Mouse (Mus musculus): ENCODE measurements around the gene Oxnad1. TPM values are rescaled to one million over a fixed set of nuclear protein-coding genes. Genes with fewer than 3 reads are reported as not detected.
"Not testable (repeated sequence)": the region's sequence is repeated elsewhere in the genome, so short reads cannot be mapped to it uniquely, and the experiment has no call there.

The Oxnad1 gene
- total and polyA plus RNA-seq, 3 experiments: 49.5 to 54.9 (median 53.9) TPM

- Histone ChIP-seq H3K9ac (ENCODE audit: low read depth, low read length) (no peak overlapping the region), H3K4me3 (no peak overlapping the region), H3K36me3 (ENCODE audit: control insufficient read depth, insufficient read depth, low read length) (no peaks in the 10 kb centered on the region), H3K4me1 (ENCODE audit: control insufficient read depth, insufficient read depth, low read length) (no peaks in the 10 kb centered on the region), H3K27ac (no peak overlapping the region), H3K79me2 (replicated peaks; ENCODE audit: control insufficient read depth, insufficient read depth, low read length) (no peaks in the 10 kb centered on the region), H3K27me3 (ENCODE audit: control insufficient read depth, insufficient read depth, low read length) (0 out of 2 replicates have a peak, but pooled peaks cover 1% of the 10 kb centered on the region)
- no peak for TF ChIP-seq POLR2A (IDR thresholded peaks at IDR 0.05; ENCODE audit: insufficient read depth, low read depth, low read length)
- 7% methylated on average over 2 of the region's 2 CpGs for WGBS
- no peak for DNase-seq
- intact Hi-C loops (cut with DNase I): no loop called here
These were observed 49.1 kb downstream of the Oxnad1 start for GRCm38 (mm10) chr14:32134293-32134692.

GRCm38 (mm10) chr14:32136467-32136866 lies 51.3 kb downstream of the Oxnad1 start:
- H3K4me3 ChIP-seq; H3K4me1 ChIP-seq (ENCODE audit: control insufficient read depth, insufficient read depth, low read length); H3K9ac ChIP-seq (ENCODE audit: low read depth, low read length); H3K27ac ChIP-seq; DNase-seq; intact Hi-C loops (cut with DNase I); H3K27me3 ChIP-seq (ENCODE audit: control insufficient read depth, insufficient read depth, low read length); H3K79me2 ChIP-seq (replicated peaks; ENCODE audit: control insufficient read depth, insufficient read depth, low read length); H3K36me3 ChIP-seq (ENCODE audit: control insufficient read depth, insufficient read depth, low read length): not testable (repeated sequence)
- WGBS: 24% methylated on average over 3 of the region's 3 CpGs

- WGBS: 88% methylated on average over 5 of the region's 5 CpGs
- intact Hi-C loops (cut with DNase I): no loop called here
- no peak overlapping the region for H3K27ac ChIP-seq
These were observed 55.3 kb downstream of the Oxnad1 start for GRCm38 (mm10) chr14:32140359-32140965.

GRCm38 (mm10) chr14:32141723-32142122 lies 56.5 kb downstream of the Oxnad1 start, which contains the start of gene Msmb:
Gene Msmb (plus strand): TSS chr14:32142023.
- Histone ChIP-seq H3K27me3 (ENCODE audit: control insufficient read depth, insufficient read depth, low read length) (no peaks in the 10 kb centered on the region; the same call in 1 of the 2 replicates), H3K4me1 (ENCODE audit: control insufficient read depth, insufficient read depth, low read length) (no peaks in the 10 kb centered on the region), H3K79me2 (replicated peaks; ENCODE audit: control insufficient read depth, insufficient read depth, low read length) (no peaks in the 10 kb centered on the region), H3K4me3 (no peak within 1 kb of the TSS), H3K9ac (ENCODE audit: low read depth, low read length) (no peak within 1 kb of the TSS), H3K36me3 (ENCODE audit: control insufficient read depth, insufficient read depth, low read length) (no peaks in the 10 kb centered on the region), H3K27ac (no peak within 1 kb of the TSS)
- no peak for TF ChIP-seq CTCF (IDR thresholded peaks at IDR 0.05)
- TF ChIP-seq POLR2A (IDR thresholded peaks at IDR 0.05; ENCODE audit: insufficient read depth, low read depth, low read length): no peak
- no peak for TF ChIP-seq EP300 (IDR thresholded peaks at IDR 0.05; ENCODE audit: insufficient read depth, low read depth, low read length)
- 89% methylated on average over 5 of the region's 5 CpGs for WGBS
- DNase-seq: no peak
- intact Hi-C loops (cut with DNase I): no loop called here

More at GRCm38 (mm10) chr14:32140359-32140965, 55.3 kb downstream of the Oxnad1 start:
- H3K27me3 ChIP-seq (ENCODE audit: control insufficient read depth, insufficient read depth, low read length): no peaks in the 10 kb centered on the region; the same call in 1 of the 2 replicates
- H3K79me2 ChIP-seq (replicated peaks; ENCODE audit: control insufficient read depth, insufficient read depth, low read length): no peaks in the 10 kb centered on the region
- no peaks in the 10 kb centered on the region for H3K4me1 ChIP-seq (ENCODE audit: control insufficient read depth, insufficient read depth, low read length)
- DNase-seq: no peak
- TF ChIP-seq EP300 (IDR thresholded peaks at IDR 0.05; ENCODE audit: insufficient read depth, low read depth, low read length): no peak
- TF ChIP-seq CTCF (IDR thresholded peaks at IDR 0.05): no peak
- no peak for TF ChIP-seq POLR2A (IDR thresholded peaks at IDR 0.05; ENCODE audit: insufficient read depth, low read depth, low read length)
- H3K4me3 ChIP-seq: no peak overlapping the region
- no peak overlapping the region for H3K9ac ChIP-seq (ENCODE audit: low read depth, low read length)
- no peaks in the 10 kb centered on the region for H3K36me3 ChIP-seq (ENCODE audit: control insufficient read depth, insufficient read depth, low read length)

- Histone ChIP-seq H3K4me1 (ENCODE audit: control insufficient read depth, insufficient read depth, low read length) (no peaks in the 10 kb centered on the region), H3K79me2 (replicated peaks; ENCODE audit: control insufficient read depth, insufficient read depth, low read length) (no peaks in the 10 kb centered on the region), H3K36me3 (ENCODE audit: control insufficient read depth, insufficient read depth, low read length) (no peaks in the 10 kb centered on the region), H3K27ac (no peak overlapping the region), H3K9ac (ENCODE audit: low read depth, low read length) (no peak overlapping the region), H3K27me3 (ENCODE audit: control insufficient read depth, insufficient read depth, low read length) (no peaks in the 10 kb centered on the region; the same call in 1 of the 2 replicates), H3K4me3 (no peak overlapping the region)
- intact Hi-C loops (cut with DNase I): no loop called here
- no peak for DNase-seq
- TF ChIP-seq EP300 (IDR thresholded peaks at IDR 0.05; ENCODE audit: insufficient read depth, low read depth, low read length) (no peak), POLR2A (IDR thresholded peaks at IDR 0.05; ENCODE audit: insufficient read depth, low read depth, low read length) (no peak), CTCF (IDR thresholded peaks at IDR 0.05) (no peak)
These were observed 59.6 kb downstream of the Oxnad1 start for GRCm38 (mm10) chr14:32144734-32145133.

GRCm38 (mm10) chr14:32145401-32145800 lies 60.2 kb downstream of the Oxnad1 start:
- Histone ChIP-seq H3K27ac (no peak overlapping the region), H3K4me3 (no peak overlapping the region), H3K4me1 (ENCODE audit: control insufficient read depth, insufficient read depth, low read length) (no peaks in the 10 kb centered on the region), H3K36me3 (ENCODE audit: control insufficient read depth, insufficient read depth, low read length) (no peaks in the 10 kb centered on the region), H3K79me2 (replicated peaks; ENCODE audit: control insufficient read depth, insufficient read depth, low read length) (no peaks in the 10 kb centered on the region), H3K27me3 (ENCODE audit: control insufficient read depth, insufficient read depth, low read length) (no peaks in the 10 kb centered on the region; the same call in 1 of the 2 replicates), H3K9ac (ENCODE audit: low read depth, low read length) (no peak overlapping the region)
- intact Hi-C loops (cut with DNase I): no loop called here
- 58% methylated on average over 4 of the region's 4 CpGs for WGBS
- DNase-seq: no peak
- TF ChIP-seq POLR2A (IDR thresholded peaks at IDR 0.05; ENCODE audit: insufficient read depth, low read depth, low read length) (no peak), EP300 (IDR thresholded peaks at IDR 0.05; ENCODE audit: insufficient read depth, low read depth, low read length) (no peak), CTCF (IDR thresholded peaks at IDR 0.05) (no peak)
